Mouse (Mus musculus) myocyte (in vitro differentiated cells): ENCODE results near the gene Epha10. TPM values are rescaled to one million over a fixed set of nuclear protein-coding genes. Genes with fewer than 3 reads are reported as not detected.

Experiments
- H3K27me3 ChIP-seq: one replicate; pipeline ENCODE4 v1.6.1; 2011; ENCODE audit not compliant: control insufficient read depth, insufficient read depth, insufficient read length
- H3K36me3 ChIP-seq: one replicate; pipeline ENCODE4 v1.6.1; 2011; ENCODE audit not compliant: control insufficient read depth, insufficient read depth
- H3K4me2 ChIP-seq: one replicate; pipeline ENCODE4 v1.6.1; 2011; ENCODE audit warnings: low read depth, control low read depth
- H3K4me3 ChIP-seq: one replicate; pipeline ENCODE4 v1.5.1; 2011; ENCODE audit warnings: mild to moderate bottlenecking, control low read depth, moderate library complexity
- H3K79me2 ChIP-seq: one replicate; pipeline ENCODE4 v1.6.1; 2011; ENCODE audit not compliant: control insufficient read depth, insufficient read depth
- H3ac ChIP-seq: one replicate; pipeline ENCODE4 v1.6.1; 2011; ENCODE audit not compliant: control insufficient read depth, insufficient read length
- CEBPB ChIP-seq: IDR thresholded peaks from 2 replicates; pipeline ENCODE4 v1.6.1; 2011; ENCODE audit warnings: mild to moderate bottlenecking, moderate library complexity; ENCODE audit not compliant: poor library complexity, insufficient read depth, severe bottlenecking
- E2F4 ChIP-seq: IDR thresholded peaks from one replicate; pipeline ENCODE4 v1.6.1; 2011; ENCODE audit warnings: mild to moderate bottlenecking, control low read depth, moderate library complexity; ENCODE audit not compliant: insufficient read depth
- MAX ChIP-seq: IDR thresholded peaks from one replicate; pipeline ENCODE4 v1.6.1; 2011; ENCODE audit warnings: low read depth, mild to moderate bottlenecking, control low read depth
- MYOD1 ChIP-seq, 3 experiments: IDR thresholded peaks; one replicate each; pipeline ENCODE4 v1.6.1; 2011; ENCODE audit warnings: control low read depth in 2 of 3, low read depth in 2 of 3, mild to moderate bottlenecking in 2 of 3, moderate library complexity in 1 of 3; ENCODE audit not compliant: insufficient read length in 2 of 3, control insufficient read depth in 1 of 3
- MYOG ChIP-seq, 3 experiments: IDR thresholded peaks; one replicate each; pipeline ENCODE4 v1.6.1; 2011; ENCODE audit warnings: control low read depth in 2 of 3, low read depth in 2 of 3, mild to moderate bottlenecking in 2 of 3; ENCODE audit not compliant: insufficient read length in 2 of 3, control insufficient read depth in 1 of 3, insufficient read depth in 1 of 3
- POLR2A ChIP-seq: IDR thresholded peaks from one replicate; pipeline ENCODE4 v1.6.1; 2011; ENCODE audit warnings: low read depth, mild to moderate bottlenecking, control low read depth, moderate library complexity; ENCODE audit not compliant: insufficient read length
- POLR2AphosphoS2 ChIP-seq: IDR thresholded peaks from one replicate; pipeline ENCODE4 v1.6.1; 2011; ENCODE audit warnings: low read depth, control low read depth; ENCODE audit not compliant: insufficient read length
- REST ChIP-seq: IDR thresholded peaks from one replicate; pipeline ENCODE4 v1.6.1; 2011; ENCODE audit warnings: mild to moderate bottlenecking, control low read depth, moderate library complexity; ENCODE audit not compliant: insufficient read depth, insufficient read length
- SRF ChIP-seq: IDR thresholded peaks from one replicate; pipeline ENCODE4 v1.6.1; 2011; ENCODE audit warnings: low read depth; ENCODE audit not compliant: control insufficient read depth, insufficient read length
- TCF12 ChIP-seq: IDR thresholded peaks from one replicate; pipeline ENCODE4 v1.6.1; 2011; ENCODE audit warnings: mild to moderate bottlenecking, control low read depth; ENCODE audit not compliant: poor library complexity, insufficient read depth, severe bottlenecking
- TCF3 ChIP-seq: IDR thresholded peaks from one replicate; pipeline ENCODE4 v1.6.1; 2011; ENCODE audit warnings: low read depth, control low read depth; ENCODE audit not compliant: insufficient read length
- USF1 ChIP-seq: IDR thresholded peaks from one replicate; pipeline ENCODE4 v1.6.1; 2011; ENCODE audit warnings: low read depth, mild to moderate bottlenecking, control low read depth, moderate library complexity
- polyA plus RNA-seq: library from polyadenylated mRNA; unstranded; fragments of >200 nt; fragmentation: generic; extraction: Trizol; gene quantifications from one replicate; pipeline ENCODE4 v1.2.1, GENCODE M21; 2012; ENCODE audit warnings: missing spikeins

Epha10 gene
- polyA plus RNA-seq, 1 experiment = not detected

GRCm38 (mm10) chr4:124881341-124881908, 726 bp downstream of the Epha10 start:
- no peak overlapping the region for H3ac ChIP-seq
- TF ChIP-seq MYOD1 (IDR thresholded peaks at IDR 0.05; ENCODE audit: control insufficient read depth in 1 of 3, insufficient read length in 2 of 3, low read depth in 2 of 3) = no peak
- TF ChIP-seq POLR2A = no peak
- no peak for TF ChIP-seq REST
- TF ChIP-seq TCF12 = no peak
- no peak for TF ChIP-seq USF1
- no peak for TF ChIP-seq CEBPB
- no peak for TF ChIP-seq MAX
- TF ChIP-seq POLR2AphosphoS2 = no peak
- no peak for TF ChIP-seq SRF
- TF ChIP-seq MYOG (IDR thresholded peaks at IDR 0.05; ENCODE audit: control insufficient read depth in 1 of 3, insufficient read depth in 1 of 3, insufficient read length in 2 of 3, low read depth in 2 of 3) = no peak
- TF ChIP-seq TCF3 = no peak
- TF ChIP-seq E2F4 = no peak

GRCm38 (mm10) chr4:124882151-124882729, 1.5 kb downstream of the Epha10 start:
- no peak overlapping the region for H3K4me2 ChIP-seq
- H3ac ChIP-seq = no peak overlapping the region
- H3K79me2 ChIP-seq = no peaks in the 10 kb centered on the region
- H3K4me3 ChIP-seq = no peak overlapping the region
- H3K27me3 ChIP-seq = peaks cover 44% of the 10 kb centered on the region
- TF ChIP-seq POLR2A = no peak
- TF ChIP-seq MAX = no peak
- TF ChIP-seq CEBPB = no peak
- peak; percentile 72 for TF ChIP-seq REST
- TF ChIP-seq TCF12 = no peak
- TF ChIP-seq MYOG (IDR thresholded peaks at IDR 0.05; ENCODE audit: control insufficient read depth in 1 of 3, insufficient read depth in 1 of 3, insufficient read length in 2 of 3, low read depth in 2 of 3) = no peak
- no peak for TF ChIP-seq USF1
- no peak for TF ChIP-seq POLR2AphosphoS2
- no peaks in the 10 kb centered on the region for H3K36me3 ChIP-seq

More at GRCm38 (mm10) chr4:124881341-124881908, 726 bp downstream of the Epha10 start:
- Histone ChIP-seq H3K79me2 (no peaks in the 10 kb centered on the region), H3K27me3 (peaks cover 42% of the 10 kb centered on the region), H3K36me3 (no peaks in the 10 kb centered on the region), H3K4me3 (no peak overlapping the region), H3K4me2 (no peak overlapping the region)

- Histone ChIP-seq H3K36me3 (no peaks in the 10 kb centered on the region), H3K27me3 (peaks cover 56% of the 10 kb centered on the region), H3K4me3 (no peak overlapping the region), H3K79me2 (no peaks in the 10 kb centered on the region), H3ac (no peak overlapping the region), H3K4me2 (no peak overlapping the region)
- TF ChIP-seq POLR2A (no peak), CEBPB (no peak), REST (no peak), SRF (no peak), E2F4 (no peak), MYOG (IDR thresholded peaks at IDR 0.05; ENCODE audit: control insufficient read depth in 1 of 3, insufficient read depth in 1 of 3, insufficient read length in 2 of 3, low read depth in 2 of 3) (no peak), USF1 (no peak), MAX (no peak), POLR2AphosphoS2 (no peak), TCF3 (no peak), TCF12 (no peak), MYOD1 (IDR thresholded peaks at IDR 0.05; ENCODE audit: control insufficient read depth in 1 of 3, insufficient read length in 2 of 3, low read depth in 2 of 3) (no peak)
Measured at GRCm38 (mm10) chr4:124888702-124889101, 8.0 kb downstream of the Epha10 start.

GRCm38 (mm10) chr4:124889935-124890334, 9.2 kb downstream of the Epha10 start:
- Histone ChIP-seq H3ac (no peak overlapping the region), H3K36me3 (no peaks in the 10 kb centered on the region), H3K27me3 (peaks cover 69% of the 10 kb centered on the region), H3K4me3 (no peak overlapping the region), H3K79me2 (no peaks in the 10 kb centered on the region), H3K4me2 (no peak overlapping the region)
- TF ChIP-seq SRF = no peak
- no peak for TF ChIP-seq MAX
- TF ChIP-seq CEBPB = no peak
- no peak for TF ChIP-seq REST
- TF ChIP-seq POLR2AphosphoS2 = no peak
- TF ChIP-seq TCF12 = no peak

- no peaks in the 10 kb centered on the region for H3K36me3 ChIP-seq
- no peaks in the 10 kb centered on the region for H3K79me2 ChIP-seq
- no peak for TF ChIP-seq MYOG (IDR thresholded peaks at IDR 0.05; ENCODE audit: control insufficient read depth in 1 of 3, insufficient read depth in 1 of 3, insufficient read length in 2 of 3, low read depth in 2 of 3)
- no peak for TF ChIP-seq POLR2AphosphoS2
- no peak for TF ChIP-seq POLR2A
- no peak for TF ChIP-seq USF1
- TF ChIP-seq TCF3 = no peak
- no peak for TF ChIP-seq TCF12
- TF ChIP-seq REST = no peak
- TF ChIP-seq CEBPB = no peak
- no peak overlapping the region for H3K4me2 ChIP-seq
- peaks cover 66% of the 10 kb centered on the region for H3K27me3 ChIP-seq
- H3ac ChIP-seq = no peak overlapping the region
- H3K4me3 ChIP-seq = no peak overlapping the region
Measured at GRCm38 (mm10) chr4:124890831-124891230, 10.1 kb downstream of the Epha10 start.
